Mouse (Mus musculus): ENCODE results near the gene Wdr59.

The Wdr59 gene

DNA sequence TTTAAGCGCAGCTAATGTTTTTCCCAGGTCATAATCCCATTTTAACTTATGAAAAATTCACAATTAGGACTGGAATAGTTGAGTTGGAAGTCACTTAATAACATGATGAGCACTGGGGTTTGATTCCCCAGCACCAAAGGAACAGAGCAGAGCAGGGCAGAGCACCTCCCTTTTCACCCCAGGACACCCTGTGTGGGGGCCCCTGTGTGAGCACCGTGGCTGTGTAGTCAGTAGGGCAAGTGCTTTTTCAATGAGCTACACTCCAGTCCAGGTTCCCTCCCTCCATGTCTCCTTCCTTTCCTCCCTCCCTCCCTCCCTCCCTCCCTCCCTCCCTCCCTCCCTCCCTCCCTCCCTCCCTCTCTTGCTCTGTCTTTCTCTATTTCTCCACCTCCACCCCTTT is 42.2 kb upstream of the Wdr59 start:
- Histone ChIP-seq H3K4me1 (replicated peaks; ENCODE audit: low read depth, low read length) (peaks cover 52% of the 10 kb centered on the region), H3K36me3 (ENCODE audit: insufficient read depth, low read length) (no peaks in the 10 kb centered on the region), H3K4me3 (replicated peaks; ENCODE audit: low read length) (no peak overlapping the region), H3K27me3 (ENCODE audit: insufficient read depth, low read length) (no peaks in the 10 kb centered on the region), H3K9me3 (ENCODE audit: low read length) (no peaks in the 10 kb centered on the region)
- no peak for TF ChIP-seq CTCF (conservative IDR thresholded peaks at IDR 0.05; ENCODE audit: low read length)
- no peak for TF ChIP-seq POU5F1 (IDR thresholded peaks at IDR 0.05; ENCODE audit: borderline replicate concordance, low read length)
- TF ChIP-seq NANOG (IDR thresholded peaks at IDR 0.05; ENCODE audit: borderline replicate concordance, low read length) = no peak

DNA sequence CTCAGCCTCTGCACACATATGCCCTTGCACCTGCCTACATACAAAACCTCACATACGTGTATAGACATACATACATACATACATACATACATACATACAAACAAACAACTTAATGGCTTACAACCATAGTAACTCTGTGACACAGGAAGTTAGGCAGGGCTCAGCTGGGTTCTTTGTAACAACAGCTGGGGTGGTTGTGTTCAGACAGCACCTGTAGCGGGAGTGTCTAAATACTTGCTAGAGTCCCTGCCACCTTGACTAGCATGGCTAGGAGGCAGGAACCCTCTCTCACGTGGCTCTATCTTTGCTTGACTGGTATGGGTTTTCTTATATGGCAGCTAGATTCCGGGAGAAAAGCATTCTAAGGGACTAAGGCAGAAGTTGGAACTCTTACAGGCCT is 41.8 kb upstream of the Wdr59 start:
- H3K36me3 ChIP-seq (ENCODE audit: insufficient read depth, low read length) = no peaks in the 10 kb centered on the region
- H3K4me1 ChIP-seq (replicated peaks; ENCODE audit: low read depth, low read length) = peaks cover 53% of the 10 kb centered on the region
- H3K4me3 ChIP-seq (replicated peaks; ENCODE audit: low read length) = no peak overlapping the region
- no peaks in the 10 kb centered on the region for H3K9me3 ChIP-seq (ENCODE audit: low read length)
- no peaks in the 10 kb centered on the region for H3K27me3 ChIP-seq (ENCODE audit: insufficient read depth, low read length)
- no peak for TF ChIP-seq CTCF (conservative IDR thresholded peaks at IDR 0.05; ENCODE audit: low read length)
- TF ChIP-seq POU5F1 (IDR thresholded peaks at IDR 0.05; ENCODE audit: borderline replicate concordance, low read length) = no peak
- no peak for TF ChIP-seq NANOG (IDR thresholded peaks at IDR 0.05; ENCODE audit: borderline replicate concordance, low read length)

DNA sequence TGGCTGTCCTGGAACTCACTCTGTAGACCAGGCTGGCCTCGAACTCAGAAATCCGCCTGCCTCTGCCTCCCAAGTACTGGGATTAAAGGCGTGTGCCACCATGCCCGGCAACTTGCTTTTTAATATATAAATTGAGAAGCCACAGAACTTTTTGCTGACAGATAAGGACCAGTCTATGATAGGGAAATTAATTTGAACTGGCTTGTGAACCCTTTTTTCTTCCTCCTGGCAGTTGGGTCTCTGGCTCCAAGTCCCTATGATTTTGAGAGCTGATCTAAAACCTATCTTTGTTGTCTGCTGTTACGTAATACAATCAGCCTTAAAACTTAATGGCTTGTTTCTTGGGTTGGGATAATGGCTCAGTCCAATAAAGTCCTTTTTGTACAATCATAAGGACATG is 41.2 kb upstream of the Wdr59 start:
- H3K36me3 ChIP-seq (ENCODE audit: insufficient read depth, low read length) = no peaks in the 10 kb centered on the region
- TF ChIP-seq NANOG (IDR thresholded peaks at IDR 0.05; ENCODE audit: borderline replicate concordance, low read length) (no peak), CTCF (conservative IDR thresholded peaks at IDR 0.05; ENCODE audit: low read length) (no peak), POU5F1 (IDR thresholded peaks at IDR 0.05; ENCODE audit: borderline replicate concordance, low read length) (no peak)
- peaks cover 49% of the 10 kb centered on the region for H3K4me1 ChIP-seq (replicated peaks; ENCODE audit: low read depth, low read length)
- H3K9me3 ChIP-seq (ENCODE audit: low read length) = no peaks in the 10 kb centered on the region
- no peaks in the 10 kb centered on the region for H3K27me3 ChIP-seq (ENCODE audit: insufficient read depth, low read length)
- no peak overlapping the region for H3K4me3 ChIP-seq (replicated peaks; ENCODE audit: low read length)

DNA sequence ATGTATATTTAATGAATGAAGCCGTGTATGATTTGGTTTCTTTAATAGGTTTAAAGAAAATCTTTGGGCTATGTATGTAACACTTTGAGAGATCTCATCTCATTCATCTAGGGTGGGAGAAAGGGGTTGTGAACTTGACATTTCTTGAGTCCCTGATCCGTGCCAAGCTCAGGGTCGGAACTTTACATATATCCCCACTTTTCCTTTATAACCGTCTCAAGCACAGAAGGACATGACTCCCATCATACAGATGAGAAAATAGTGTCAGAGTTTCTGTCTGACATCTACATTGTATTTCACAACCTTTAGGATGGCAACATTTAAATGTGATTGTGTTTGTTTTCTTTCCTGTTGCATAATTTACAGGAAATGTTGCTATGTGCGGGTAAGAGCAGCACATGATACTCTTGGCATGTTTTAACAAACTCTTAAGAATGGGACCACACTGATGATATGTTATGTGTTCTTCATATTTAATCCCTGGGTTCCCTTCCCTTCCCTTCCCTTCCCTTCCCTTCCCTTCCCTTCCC is 40.4 kb upstream of the Wdr59 start:
- peaks cover 47% of the 10 kb centered on the region for H3K4me1 ChIP-seq (replicated peaks; ENCODE audit: low read depth, low read length)

DNA sequence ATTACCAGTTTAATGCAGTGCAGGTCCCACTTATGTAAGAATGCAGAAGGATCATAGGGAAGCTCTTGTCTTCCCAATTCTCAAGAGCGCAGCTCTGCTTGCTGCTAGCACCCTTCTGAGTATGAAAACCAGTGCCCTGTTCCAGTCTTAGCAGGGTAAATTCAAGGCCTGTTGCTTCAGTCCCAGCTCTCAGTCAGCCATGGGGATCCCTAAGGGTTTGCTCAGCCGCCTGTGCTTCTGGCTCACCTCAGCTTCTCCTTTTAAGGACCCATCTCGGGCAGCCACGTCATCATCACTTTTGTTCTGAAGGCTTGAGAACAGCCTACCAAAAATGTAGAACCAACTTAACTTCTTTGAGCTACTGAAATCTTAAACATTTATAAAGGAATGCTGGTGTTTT is 39.9 kb upstream of the Wdr59 start:
- Histone ChIP-seq H3K36me3 (ENCODE audit: insufficient read depth, low read length) (no peaks in the 10 kb centered on the region), H3K4me3 (replicated peaks; ENCODE audit: low read length) (no peak overlapping the region), H3K9me3 (ENCODE audit: low read length) (no peaks in the 10 kb centered on the region), H3K27me3 (ENCODE audit: insufficient read depth, low read length) (no peaks in the 10 kb centered on the region), H3K4me1 (replicated peaks; ENCODE audit: low read depth, low read length) (peaks cover 47% of the 10 kb centered on the region)
- no peak for TF ChIP-seq NANOG (IDR thresholded peaks at IDR 0.05; ENCODE audit: borderline replicate concordance, low read length)
- TF ChIP-seq CTCF (conservative IDR thresholded peaks at IDR 0.05; ENCODE audit: low read length) = no peak
- TF ChIP-seq POU5F1 (IDR thresholded peaks at IDR 0.05; ENCODE audit: borderline replicate concordance, low read length) = no peak

More for the DNA sequence above, 40.4 kb upstream of the Wdr59 start:
- Histone ChIP-seq H3K27me3 (ENCODE audit: insufficient read depth, low read length) (no peaks in the 10 kb centered on the region), H3K4me3 (replicated peaks; ENCODE audit: low read length) (no peak overlapping the region), H3K9me3 (ENCODE audit: low read length) (no peaks in the 10 kb centered on the region), H3K36me3 (ENCODE audit: insufficient read depth, low read length) (no peaks in the 10 kb centered on the region)
- TF ChIP-seq POU5F1 (IDR thresholded peaks at IDR 0.05; ENCODE audit: borderline replicate concordance, low read length) (no peak), CTCF (conservative IDR thresholded peaks at IDR 0.05; ENCODE audit: low read length) (no peak), NANOG (IDR thresholded peaks at IDR 0.05; ENCODE audit: borderline replicate concordance, low read length) (no peak)

DNA sequence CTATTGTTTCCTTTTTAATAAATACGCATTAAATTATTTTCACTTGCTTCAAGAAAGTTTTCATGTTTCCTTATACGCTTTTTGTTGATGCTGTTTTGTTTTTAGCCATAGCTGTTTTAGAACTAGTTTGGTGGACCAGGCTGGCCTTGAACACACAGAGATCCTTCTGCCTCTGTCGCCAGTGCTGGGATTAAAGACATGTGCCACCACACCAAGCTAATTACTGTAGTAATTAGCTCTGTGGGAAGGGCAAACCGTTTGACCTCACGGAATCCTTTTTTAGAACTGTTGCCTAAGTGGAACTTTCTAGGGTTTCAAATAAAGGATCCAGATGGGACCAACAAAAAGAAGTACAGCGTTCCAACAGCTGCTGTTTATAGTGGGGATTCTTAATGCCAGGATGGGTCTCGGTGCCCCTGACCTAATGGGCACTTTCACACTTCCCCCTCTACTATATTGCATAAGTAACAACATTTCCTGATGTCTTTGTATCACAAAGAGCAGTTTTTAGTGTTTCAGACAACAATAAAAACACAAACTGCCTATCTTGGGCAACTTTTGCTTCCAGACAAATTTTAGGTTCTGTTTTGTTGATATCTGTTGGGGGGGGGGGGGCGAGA is 29.7 kb upstream of the Wdr59 start:
- no peak for TF ChIP-seq POU5F1 (IDR thresholded peaks at IDR 0.05; ENCODE audit: borderline replicate concordance, low read length)
- TF ChIP-seq CTCF (conservative IDR thresholded peaks at IDR 0.05; ENCODE audit: low read length) = no peak
- TF ChIP-seq NANOG (IDR thresholded peaks at IDR 0.05; ENCODE audit: borderline replicate concordance, low read length) = no peak
- Histone ChIP-seq H3K36me3 (ENCODE audit: insufficient read depth, low read length) (no peaks in the 10 kb centered on the region), H3K4me1 (replicated peaks; ENCODE audit: low read depth, low read length) (peaks cover 53% of the 10 kb centered on the region), H3K9me3 (ENCODE audit: low read length) (no peaks in the 10 kb centered on the region), H3K4me3 (replicated peaks; ENCODE audit: low read length) (no peak overlapping the region), H3K27me3 (ENCODE audit: insufficient read depth, low read length) (no peaks in the 10 kb centered on the region)

DNA sequence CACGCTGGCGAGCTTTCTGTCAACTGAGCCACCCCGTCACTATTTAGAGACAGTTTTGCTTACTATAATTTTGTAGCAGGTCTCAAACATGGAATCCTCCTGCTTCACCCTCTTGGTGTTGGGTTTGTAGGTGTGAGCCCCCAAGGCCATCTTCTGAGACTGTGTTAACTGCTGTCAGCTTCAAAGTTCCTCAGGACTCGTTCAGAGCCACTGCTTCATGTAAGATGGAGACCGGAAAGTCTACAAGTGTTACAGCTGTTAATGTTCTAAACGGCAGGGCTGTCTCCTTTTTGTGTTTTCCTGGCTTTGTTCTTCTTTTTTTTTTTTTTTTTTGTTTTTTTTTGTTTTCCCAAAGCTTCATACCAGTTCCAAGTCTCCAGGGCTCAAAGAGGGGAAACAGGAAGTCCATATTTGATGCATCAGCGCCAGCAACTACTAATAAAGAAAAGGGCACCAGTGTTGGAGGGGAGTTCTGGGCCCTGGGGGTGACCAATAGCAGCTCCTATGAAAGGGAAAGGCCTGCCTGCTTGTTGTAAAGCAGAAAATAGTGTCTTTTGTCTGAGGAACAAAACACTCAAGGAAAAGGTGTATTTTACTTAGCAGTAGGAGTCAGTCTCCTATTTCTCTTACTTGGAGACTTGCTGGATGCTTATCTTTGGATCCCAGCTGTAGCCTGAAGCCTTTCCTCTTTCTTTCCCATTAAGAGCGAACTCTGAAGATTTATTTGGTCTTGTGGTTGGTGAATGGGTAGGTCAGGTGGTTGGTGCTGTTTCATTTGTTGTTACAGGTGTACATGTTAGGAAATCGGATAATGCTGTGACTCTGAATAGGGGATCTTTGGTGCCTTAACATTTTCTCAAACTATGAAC is 28.3 kb upstream of the Wdr59 start:
- Histone ChIP-seq H3K27me3 (ENCODE audit: insufficient read depth, low read length) (no peaks in the 10 kb centered on the region), H3K4me1 (replicated peaks; ENCODE audit: low read depth, low read length) (peaks cover 62% of the 10 kb centered on the region), H3K9me3 (ENCODE audit: low read length) (no peaks in the 10 kb centered on the region), H3K4me3 (replicated peaks; ENCODE audit: low read length) (no peak overlapping the region), H3K36me3 (ENCODE audit: insufficient read depth, low read length) (no peaks in the 10 kb centered on the region)
- TF ChIP-seq CTCF (conservative IDR thresholded peaks at IDR 0.05; ENCODE audit: low read length) = no peak
- TF ChIP-seq POU5F1 (IDR thresholded peaks at IDR 0.05; ENCODE audit: borderline replicate concordance, low read length) = no peak
- TF ChIP-seq NANOG (IDR thresholded peaks at IDR 0.05; ENCODE audit: borderline replicate concordance, low read length) = no peak

DNA sequence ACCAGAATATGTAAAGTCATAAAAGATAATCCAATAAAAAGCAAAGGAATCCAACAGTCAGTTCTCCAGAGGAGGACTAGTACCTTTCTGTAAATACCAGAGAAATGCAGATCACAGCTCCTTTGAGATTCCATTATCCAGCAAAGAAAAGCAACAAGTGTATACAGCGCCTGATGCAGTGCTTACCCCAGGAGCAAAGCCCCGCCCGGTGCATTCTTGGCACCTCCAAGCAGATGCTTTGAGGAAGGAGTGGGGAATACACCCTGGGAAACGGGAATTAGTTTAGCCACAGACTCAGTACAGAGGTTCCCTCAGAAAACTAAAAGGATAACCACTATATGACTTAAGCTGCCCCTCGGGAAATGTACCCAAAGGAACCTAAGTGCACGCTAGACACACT is 26.3 kb upstream of the Wdr59 start:
- Histone ChIP-seq H3K4me1 (replicated peaks; ENCODE audit: low read depth, low read length) (peaks cover 71% of the 10 kb centered on the region), H3K9me3 (ENCODE audit: low read length) (no peaks in the 10 kb centered on the region), H3K36me3 (ENCODE audit: insufficient read depth, low read length) (no peaks in the 10 kb centered on the region), H3K4me3 (replicated peaks; ENCODE audit: low read length) (no peak overlapping the region), H3K27me3 (ENCODE audit: insufficient read depth, low read length) (no peaks in the 10 kb centered on the region)
- TF ChIP-seq POU5F1 (IDR thresholded peaks at IDR 0.05; ENCODE audit: borderline replicate concordance, low read length) = no peak
- TF ChIP-seq NANOG (IDR thresholded peaks at IDR 0.05; ENCODE audit: borderline replicate concordance, low read length) = no peak
- no peak for TF ChIP-seq CTCF (conservative IDR thresholded peaks at IDR 0.05; ENCODE audit: low read length)
